Mouse (Mus musculus): ENCODE data around the gene Nsa2. TPM values are rescaled to one million over a fixed set of nuclear protein-coding genes. Genes with fewer than 3 reads are reported as not detected.

Gene Nsa2
- total RNA-seq, 2 experiments from 2014 or later, result 53.7 to 55.4 TPM

DNA sequence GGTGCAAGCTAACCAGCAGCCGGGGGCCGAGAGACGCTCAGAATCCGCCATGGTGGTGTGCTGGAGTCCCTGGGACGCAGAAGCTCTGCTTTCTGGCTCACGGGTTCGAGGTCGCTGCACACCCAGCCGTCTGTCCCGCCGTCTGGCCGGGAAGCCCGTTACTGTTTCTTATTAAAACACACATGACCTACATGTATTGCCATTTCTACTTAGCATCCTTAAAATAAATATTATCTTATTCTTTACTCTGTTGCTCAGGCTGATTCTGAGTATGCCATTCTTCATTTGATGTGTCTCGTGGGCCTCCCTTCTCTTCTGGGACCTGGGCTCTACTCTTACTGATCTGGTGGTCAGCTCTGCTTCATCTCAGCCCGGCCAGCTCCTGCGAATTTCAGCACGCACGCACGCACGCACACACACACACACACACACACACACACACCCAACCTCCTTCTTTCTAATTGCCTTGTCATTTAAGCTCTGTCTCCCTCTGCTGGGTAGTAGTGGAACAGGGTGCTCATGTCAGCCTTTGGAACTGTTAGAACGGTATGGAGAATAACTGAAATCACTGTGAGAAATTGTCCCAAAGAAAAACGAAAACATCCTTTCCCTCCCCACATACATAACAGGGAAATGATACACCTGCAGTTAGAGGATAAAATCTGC, 38.4 kb downstream of the Nsa2 start, which contains the start of gene Gm6169:
Gene Gm6169 (minus strand): TSS at position 51 of the 666 bp plus-strand sequence.
- intact Hi-C loops (cut with DNase I), result no loop called here

DNA sequence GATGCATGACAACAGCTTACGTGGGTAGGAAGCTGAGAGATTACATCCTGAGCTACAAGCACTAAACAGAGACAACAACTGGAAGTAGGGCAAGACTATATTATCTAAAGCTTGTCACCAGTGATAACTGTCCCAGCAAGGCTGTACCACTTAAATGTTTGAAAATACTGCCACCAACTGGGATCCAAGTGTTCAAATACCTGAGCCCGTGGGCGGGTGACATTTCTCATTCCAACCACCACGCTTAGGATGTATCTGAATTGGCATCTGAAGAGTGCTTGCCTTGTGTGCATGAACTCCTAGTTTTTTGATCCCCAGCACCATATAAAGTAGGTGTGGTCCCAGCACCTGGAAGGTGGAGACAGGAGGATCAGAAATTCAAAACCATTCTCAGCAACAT, 42.0 kb downstream of the Nsa2 start:
- intact Hi-C loops (cut with DNase I), result no loop called here

More for the DNA sequence above, 38.4 kb downstream of the Nsa2 start, which contains the start of gene Gm6169:
- DNase-seq (ENCODE audit: extremely low spot score in 1 of 2, low spot score in 2 of 2), result peak; percentile 70 to 71

GRCm38 (mm10) chr13:97088183-97088582, 49.6 kb downstream of the Nsa2 start:
- intact Hi-C loops (cut with DNase I), result no loop called here

More for the DNA sequence above, 42.0 kb downstream of the Nsa2 start:
- DNase-seq (ENCODE audit: extremely low spot score in 1 of 2, low spot score in 2 of 2), result no peak

GRCm38 (mm10) chr13:97087421-97087820, 50.3 kb downstream of the Nsa2 start:
- intact Hi-C loops (cut with DNase I), result no loop called here
- DNase-seq (ENCODE audit: extremely low spot score in 1 of 2, low spot score in 2 of 2), result no peak

More at GRCm38 (mm10) chr13:97088183-97088582, 49.6 kb downstream of the Nsa2 start:
- DNase-seq (ENCODE audit: extremely low spot score in 1 of 2, low spot score in 2 of 2), result no peak

DNA sequence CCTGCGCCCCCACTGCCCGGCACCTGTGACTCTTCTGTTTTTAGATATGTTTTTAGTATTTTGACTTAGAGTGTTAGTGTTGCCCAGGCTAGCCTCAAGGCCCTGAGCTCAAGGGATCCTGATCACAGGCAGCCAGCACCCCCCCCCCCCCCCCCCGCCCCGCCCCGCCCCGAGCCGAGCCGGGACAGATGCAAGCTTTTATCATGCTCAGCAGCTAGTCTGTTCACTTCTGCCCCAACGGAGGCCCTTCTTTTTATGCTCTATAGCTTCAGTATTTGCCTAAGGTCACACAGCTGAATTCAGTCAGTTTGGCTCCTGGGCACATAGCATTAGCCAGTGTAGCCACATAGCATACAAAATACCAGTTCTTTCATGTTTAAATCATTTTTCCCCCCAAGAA, 51.4 kb downstream of the Nsa2 start:
- no peak for DNase-seq (ENCODE audit: extremely low spot score in 1 of 2, low spot score in 2 of 2)
- intact Hi-C loops (cut with DNase I), result no loop called here

DNA sequence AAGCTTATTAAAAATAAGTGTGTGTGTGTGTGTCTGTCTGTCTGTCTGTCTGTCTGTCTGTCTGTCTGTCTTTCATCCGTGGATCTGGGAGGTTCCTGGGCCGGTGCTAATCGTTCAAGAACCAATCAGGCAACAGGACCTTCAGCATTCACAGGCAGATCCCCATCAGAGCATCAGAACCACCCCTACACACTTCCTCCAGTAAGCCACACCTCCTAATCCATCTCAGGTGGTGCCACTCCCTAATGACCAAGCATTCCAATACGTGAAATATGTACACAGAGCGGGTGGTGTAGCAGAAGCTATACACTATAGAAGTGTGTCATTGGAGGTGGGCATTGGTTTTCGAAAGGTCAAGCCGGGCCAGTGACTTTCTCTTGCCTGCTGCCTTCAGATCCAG, 55.3 kb downstream of the Nsa2 start:
- DNase-seq (ENCODE audit: extremely low spot score in 1 of 2, low spot score in 2 of 2), result no peak
- intact Hi-C loops (cut with DNase I), result no loop called here

- intact Hi-C loops (cut with DNase I), result no loop called here
- no peak for DNase-seq (ENCODE audit: extremely low spot score in 1 of 2, low spot score in 2 of 2)
These were observed 57.1 kb downstream of the Nsa2 start for GRCm38 (mm10) chr13:97080615-97081014.

GRCm38 (mm10) chr13:97080201-97080600, 57.5 kb downstream of the Nsa2 start:
- no peak for DNase-seq (ENCODE audit: extremely low spot score in 1 of 2, low spot score in 2 of 2)
- intact Hi-C loops (cut with DNase I), result no loop called here

Other genes starting within 250 kb of the Nsa2 start
- gene Gcnt4, start 213.2 kb downstream of the Nsa2 start, total RNA-seq (2021), result 1 to 10 TPM; 3.6 to 4.2 TPM
- not detected for gene 1700029F12Rik, start 103.6 kb downstream of the Nsa2 start, total RNA-seq (2021)
- gene Fam169a, start 70.7 kb downstream of the Nsa2 start, total RNA-seq (2021), result 10 to 100 TPM; 48.0 to 49.2 TPM
- 1 to 10 TPM in 1 of 2 experiments, not detected in 1; 4.3 TPM for gene Gm6169, start 38.7 kb downstream of the Nsa2 start, total RNA-seq (2021)
- 10 to 100 TPM; 24.5 to 27.2 TPM for gene Gfm2, start within 50 bp of the Nsa2 start, total RNA-seq (2021)
- gene Hexb, start 60.4 kb upstream of the Nsa2 start, total RNA-seq (2021), result 10 to 100 TPM; 90.1 to 93.4 TPM
- 100 to 1,000 TPM; 492 to 530 TPM for gene Enc1, start 103.2 kb upstream of the Nsa2 start, total RNA-seq (2021)

Measured in left cerebral cortex, postnatal 10 days (tissue).